Mouse (Mus musculus) kidney, postnatal 0 days (tissue): ENCODE data around the gene Cfap126. TPM values are rescaled to one million over a fixed set of nuclear protein-coding genes. Genes with fewer than 3 reads are reported as not detected.
"Not testable (repeated sequence)": the region's sequence is repeated elsewhere in the genome, so short reads cannot be mapped to it uniquely, and the experiment has no call there.

Experiments used
- ATAC-seq: fragments of 200-750 bp; cut with Nextera tagmentation; replicated peaks from 2 replicates; pipeline ENCODE4 v1.8.0; 2017; ENCODE audit warnings: low read depth, moderate number of reproducible peaks, moderate TSS enrichment, moderate library complexity; ENCODE audit not compliant: low FRiP score
- DNase-seq: peaks from one replicate; pipeline ENCODE4 v3.0.0-alpha.2; 2016; ENCODE audit warnings: low spot score
- H3K27ac ChIP-seq: fragments of 300-500 bp; sonication (generic); 2 replicates; pipeline ENCODE4 v1.5.1; 2014; ENCODE audit warnings: mild to moderate bottlenecking
- H3K27me3 ChIP-seq: fragments of 300-500 bp; sonication (generic); 2 replicates; pipeline ENCODE4 v1.6.1; 2014; ENCODE audit warnings: low read length, mixed read lengths; ENCODE audit not compliant: insufficient read depth
- H3K36me3 ChIP-seq: fragments of 300-500 bp; sonication (generic); 2 replicates; pipeline ENCODE4 v1.6.1; 2014; ENCODE audit warnings: low read length, mixed read lengths; ENCODE audit not compliant: insufficient read depth
- H3K4me1 ChIP-seq: fragments of 300-500 bp; sonication (generic); replicated peaks from 2 replicates; pipeline ENCODE4 v1.6.1; 2014; ENCODE audit warnings: antibody characterized with exemption, low read length, mixed read lengths; ENCODE audit not compliant: insufficient read depth
- H3K4me2 ChIP-seq: fragments of 300-500 bp; sonication (generic); 2 replicates; pipeline ENCODE4 v1.6.1; 2014; ENCODE audit warnings: mild to moderate bottlenecking, low read length, moderate library complexity, mixed read lengths
- H3K4me3 ChIP-seq: fragments of 300-500 bp; sonication (generic); replicated peaks from 2 replicates; pipeline ENCODE4 v1.5.1; 2014; ENCODE audit warnings: low read depth, low read length
- H3K9ac ChIP-seq: fragments of 300-500 bp; sonication (generic); 2 replicates; pipeline ENCODE4 v1.6.1; 2014; ENCODE audit warnings: low read depth, low read length
- H3K9me3 ChIP-seq: fragments of 300-500 bp; sonication (generic); replicated peaks from 2 replicates; pipeline ENCODE4 v1.6.1; 2016; ENCODE audit warnings: low read length, inconsistent platforms, mixed read lengths
- CTCF ChIP-seq: IDR thresholded peaks from 2 replicates; pipeline ENCODE4 v1.5.1; 2016; ENCODE audit warnings: antibody characterized with exemption, low read depth, mild to moderate bottlenecking, moderate library complexity
- WGBS: fragments of 180-500 bp; shearing (Covaris S2); extraction: QIAGEN DNeasy Blood & Tissue Kit; methylation state at CpG from one replicate; pipeline ENCODE4 v1.1.7; 2014; 5-methylcytosine and 5-hydroxymethylcytosine counted together
- polyA plus RNA-seq: library from polyadenylated mRNA; unstranded; fragments of >200 nt; fragmentation: Nextera tagmentation; extraction: Ambion mirVana; gene quantifications from 2 replicates; pipeline ENCODE4 v1.2.1, GENCODE M21; 2015

The Cfap126 gene
- polyA plus RNA-seq, 1 experiment from 2014 or later: 4.6 TPM

- not testable (repeated sequence) for H3K4me1 ChIP-seq, H3K9ac ChIP-seq, H3K9me3 ChIP-seq, H3K4me3 ChIP-seq, H3K4me2 ChIP-seq, H3K36me3 ChIP-seq, DNase-seq, H3K27ac ChIP-seq
- no CpG with 5 or more reads among the region's 45 CpGs for WGBS
- H3K27me3 ChIP-seq: peaks cover 17% of the 10 kb centered on the region
- peak; percentile 37 for ATAC-seq
Observed at GRCm38 (mm10) chr1:171072217-171072616, 41.5 kb upstream of the Cfap126 start.

- H3K4me2 ChIP-seq, H3K27ac ChIP-seq, H3K4me1 ChIP-seq, H3K9ac ChIP-seq, H3K4me3 ChIP-seq, DNase-seq, H3K9me3 ChIP-seq, H3K36me3 ChIP-seq: not testable (repeated sequence)
- WGBS: 23% methylated on average over 4 of the region's 10 CpGs
- peaks cover 19% of the 10 kb centered on the region for H3K27me3 ChIP-seq
- ATAC-seq: peak; percentile 11; the same call in 1 of the 2 replicates
Observed at GRCm38 (mm10) chr1:171074283-171074682, 39.4 kb upstream of the Cfap126 start.

- DNase-seq, H3K9ac ChIP-seq, ATAC-seq, H3K4me3 ChIP-seq, H3K36me3 ChIP-seq, H3K9me3 ChIP-seq, H3K4me1 ChIP-seq, H3K4me2 ChIP-seq, H3K27ac ChIP-seq: not testable (repeated sequence)
- 68% methylated on average over 3 of the region's 5 CpGs for WGBS
- peaks cover 12% of the 10 kb centered on the region; the same call in 1 of the 2 replicates for H3K27me3 ChIP-seq
Observed at GRCm38 (mm10) chr1:171076176-171076575, 37.5 kb upstream of the Cfap126 start.

GRCm38 (mm10) chr1:171077192-171077591, 36.5 kb upstream of the Cfap126 start:
- WGBS: 40% methylated on average over 5 of the region's 5 CpGs
- H3K9ac ChIP-seq, ATAC-seq, H3K4me1 ChIP-seq, DNase-seq, H3K36me3 ChIP-seq, H3K4me2 ChIP-seq, H3K27ac ChIP-seq, H3K4me3 ChIP-seq, H3K9me3 ChIP-seq: not testable (repeated sequence)
- peaks cover 12% of the 10 kb centered on the region; the same call in 1 of the 2 replicates for H3K27me3 ChIP-seq

- H3K9me3 ChIP-seq, DNase-seq, H3K27ac ChIP-seq, H3K36me3 ChIP-seq, H3K9ac ChIP-seq, H3K4me1 ChIP-seq, H3K4me3 ChIP-seq: not testable (repeated sequence)
- Histone ChIP-seq H3K27me3 (peaks cover 12% of the 10 kb centered on the region; the same call in 1 of the 2 replicates), H3K4me2 (0 out of 2 replicates have a peak overlapping the region, but pooled peaks have one; percentile 10)
- peak; percentile 41 for ATAC-seq
- peak; percentile 14; the same call in 1 of the 2 replicates for TF ChIP-seq CTCF
- 3% methylated on average over 15 of the region's 27 CpGs for WGBS
Observed at GRCm38 (mm10) chr1:171077955-171078354, 35.8 kb upstream of the Cfap126 start.

- 0 out of 2 replicates have a peak overlapping the region, but pooled peaks have one; percentile 12 for H3K4me2 ChIP-seq
- H3K27ac ChIP-seq, H3K9me3 ChIP-seq, ATAC-seq, H3K36me3 ChIP-seq, H3K4me3 ChIP-seq, DNase-seq, H3K4me1 ChIP-seq, H3K9ac ChIP-seq: not testable (repeated sequence)
- H3K27me3 ChIP-seq: peaks cover 12% of the 10 kb centered on the region; the same call in 1 of the 2 replicates
- 22% methylated on average over 11 of the region's 12 CpGs for WGBS
Observed at GRCm38 (mm10) chr1:171078419-171078818, 35.3 kb upstream of the Cfap126 start.

- not testable (repeated sequence) for H3K9me3 ChIP-seq, H3K27ac ChIP-seq, H3K4me1 ChIP-seq, H3K27me3 ChIP-seq, H3K4me3 ChIP-seq, H3K4me2 ChIP-seq, H3K9ac ChIP-seq, H3K36me3 ChIP-seq, DNase-seq
- peak; percentile 60 for ATAC-seq
- WGBS: 0% methylated on average over 1 of the region's 35 CpGs
Observed at GRCm38 (mm10) chr1:171079345-171079744, 34.4 kb upstream of the Cfap126 start.

- H3K36me3 ChIP-seq, H3K27me3 ChIP-seq, H3K4me2 ChIP-seq, H3K9ac ChIP-seq, H3K27ac ChIP-seq, H3K4me3 ChIP-seq, H3K9me3 ChIP-seq, DNase-seq, H3K4me1 ChIP-seq: not testable (repeated sequence)
- ATAC-seq: peak; percentile 30
- WGBS: no CpG with 5 or more reads among the region's 43 CpGs
Observed at GRCm38 (mm10) chr1:171079825-171080224, 33.9 kb upstream of the Cfap126 start.

- H3K4me2 ChIP-seq, H3K4me1 ChIP-seq, H3K9me3 ChIP-seq, H3K27ac ChIP-seq, H3K4me3 ChIP-seq, H3K9ac ChIP-seq, DNase-seq, H3K36me3 ChIP-seq: not testable (repeated sequence)
- ATAC-seq: peak; percentile 19
- 38% methylated on average over 9 of the region's 17 CpGs for WGBS
- H3K27me3 ChIP-seq: 0 out of 2 replicates have a peak, but pooled peaks cover 12% of the 10 kb centered on the region
Observed at GRCm38 (mm10) chr1:171081512-171082231, 32.0 kb upstream of the Cfap126 start.
